Mouse (Mus musculus): ENCODE measurements at regions not wholly inside any gene's neighbourhood (a gene's known extent, or its start where the extent isn't known, plus 50 kb on each side); places are given as distances from the start of the nearest gene placed in this dataset.

DNA sequence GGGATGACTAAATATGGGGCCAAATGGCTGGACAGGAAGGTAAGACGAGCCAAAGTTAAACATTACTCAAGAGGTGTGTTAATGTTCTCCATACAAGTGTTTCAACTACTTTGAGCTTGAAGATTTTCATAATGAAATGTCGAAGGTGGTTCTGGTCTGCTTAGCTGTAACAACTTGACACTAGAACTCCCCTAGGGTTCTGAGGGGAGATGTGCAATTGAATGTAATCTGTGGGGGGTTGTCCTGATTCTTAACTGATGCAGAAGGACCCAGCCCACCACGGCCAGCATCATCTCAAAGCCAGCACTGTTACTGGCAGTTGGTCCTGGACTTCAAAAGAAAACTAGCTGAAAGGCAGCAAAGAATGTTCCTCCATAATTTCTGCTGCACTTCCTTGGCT lies 55.3 kb downstream of the Gpr88 start:
- no peak for DNase-seq

DNA sequence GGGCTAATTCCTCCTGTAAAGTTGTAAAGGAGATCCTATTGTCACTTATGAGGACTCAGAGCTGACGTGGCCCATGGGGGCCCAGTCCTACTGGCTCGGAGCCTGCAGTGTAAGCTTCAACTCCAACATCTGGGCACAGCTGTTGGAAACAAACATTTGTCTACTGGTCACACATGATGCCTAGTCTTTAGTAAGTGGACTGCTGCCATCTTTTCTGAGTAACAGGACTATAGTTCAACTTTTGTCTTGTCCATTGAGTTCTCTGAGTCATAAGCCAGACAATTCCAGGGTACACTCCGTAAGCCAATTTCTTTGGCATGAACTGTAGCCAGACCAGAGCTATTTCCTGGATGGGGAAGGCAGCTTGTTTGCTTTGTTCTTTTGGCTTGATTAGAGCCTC lies 58.6 kb downstream of the Gpr88 start:
- peak; percentile 16 to 49 for DNase-seq

- no peak for DNase-seq
Measured at GRCm38 (mm10) chr3:116191261-116191660, 61.8 kb upstream of the Vcam1 start.

- DNase-seq: no peak
Measured at GRCm38 (mm10) chr3:116190727-116191126, 61.2 kb upstream of the Vcam1 start.

DNA sequence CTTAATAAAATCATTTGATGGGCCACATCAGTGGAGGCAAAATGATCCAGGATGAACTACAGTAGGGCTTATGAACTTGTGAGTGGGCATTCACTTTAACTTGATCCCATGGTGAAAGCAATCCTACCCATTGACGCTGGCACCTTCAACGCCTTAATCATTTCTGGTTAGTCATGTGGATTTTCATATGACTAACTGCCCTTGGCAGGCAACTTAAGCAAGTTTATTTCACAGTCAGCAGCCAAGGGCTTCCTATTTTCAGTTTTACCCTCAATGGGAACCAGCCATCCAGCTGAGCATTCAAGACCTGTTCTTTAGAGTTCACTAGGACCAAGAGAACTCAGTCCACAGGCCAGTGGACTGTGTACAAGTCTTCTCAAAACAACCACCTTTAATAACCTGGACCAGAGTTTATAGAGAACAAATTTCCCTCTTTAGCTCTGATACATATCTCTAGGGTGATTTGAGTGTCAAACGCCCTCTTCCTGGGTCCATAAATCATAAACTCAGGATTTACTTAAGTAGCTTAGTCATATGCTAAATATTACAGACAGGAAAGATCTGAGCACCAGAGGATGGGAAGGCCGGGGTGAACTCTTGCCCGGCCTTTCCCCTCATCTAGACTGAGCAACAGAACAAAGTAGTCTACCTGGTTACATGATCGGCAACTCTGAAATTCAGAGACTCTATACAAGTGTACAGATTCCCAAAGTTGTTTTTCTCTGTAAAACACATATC lies 60.0 kb upstream of the Vcam1 start:
- peak; percentile 19 to 55 for DNase-seq

- DNase-seq: no peak
Measured at GRCm38 (mm10) chr3:116185206-116185605, 55.7 kb upstream of the Vcam1 start.

GRCm38 (mm10) chr3:116184443-116184842 lies 55.0 kb upstream of the Vcam1 start:
- peak in 1 of 2 experiments; percentile 62 for DNase-seq

- no peak for DNase-seq
Measured at GRCm38 (mm10) chr3:116180341-116180885, 50.9 kb upstream of the Vcam1 start.

All from kidney, postnatal 36 days (tissue).